Mouse (Mus musculus) heart, embryonic 16.5 days (tissue): ENCODE measurements around the gene 1700034J05Rik. TPM values are rescaled to one million over a fixed set of nuclear protein-coding genes. Genes with fewer than 3 reads are reported as not detected.
A peak's percentile ranks its signal among the peaks of the same experiment; 100 is the strongest.

ENCODE experiments used
- ATAC-seq: fragments of 200-750 bp; cut with Nextera tagmentation; replicated peaks from 2 replicates; pipeline ENCODE4 v1.8.0; 2017; ENCODE audit warnings: moderate number of reproducible peaks; ENCODE audit not compliant: insufficient read depth, low FRiP score; ENCODE audit errors: extremely low read depth
- H3K27ac ChIP-seq: fragments of 300-500 bp; sonication (generic); 2 replicates; pipeline ENCODE4 v1.5.1; 2014; ENCODE audit warnings: mild to moderate bottlenecking, low read length, control low read depth, moderate library complexity
- H3K27me3 ChIP-seq: fragments of 300-500 bp; sonication (generic); 2 replicates; pipeline ENCODE4 v1.6.1; 2014; ENCODE audit warnings: low read length, mixed read lengths; ENCODE audit not compliant: control insufficient read depth, insufficient read depth
- H3K36me3 ChIP-seq: fragments of 300-500 bp; sonication (generic); 2 replicates; pipeline ENCODE4 v1.6.1; 2014; ENCODE audit not compliant: control insufficient read depth, insufficient read depth
- H3K4me1 ChIP-seq: fragments of 300-500 bp; sonication (generic); 2 replicates; pipeline ENCODE4 v1.6.1; 2014; ENCODE audit warnings: low read length, mixed read lengths; ENCODE audit not compliant: control insufficient read depth, insufficient read depth
- H3K4me2 ChIP-seq: fragments of 300-500 bp; sonication (generic); 2 replicates; pipeline ENCODE4 v1.6.1; 2014; ENCODE audit warnings: low read depth, mild to moderate bottlenecking, control low read depth, low read length
- H3K4me3 ChIP-seq: fragments of 300-500 bp; sonication (generic); 2 replicates; pipeline ENCODE4 v1.5.1; 2014; ENCODE audit warnings: mild to moderate bottlenecking, control low read depth, low read length
- H3K9ac ChIP-seq: fragments of 300-500 bp; sonication (generic); 2 replicates; pipeline ENCODE4 v1.6.1; 2014; ENCODE audit warnings: low read length, control low read depth
- H3K9me3 ChIP-seq: fragments of 300-500 bp; sonication (generic); replicated peaks from 2 replicates; pipeline ENCODE4 v1.6.1; 2016; ENCODE audit warnings: low read length; ENCODE audit not compliant: control insufficient read depth
- WGBS: fragments of 180-500 bp; shearing (Covaris S2); extraction: QIAGEN DNeasy Blood & Tissue Kit; methylation state at CpG from one replicate; pipeline ENCODE4 v1.1.7; 2014; 5-methylcytosine and 5-hydroxymethylcytosine counted together
- polyA plus RNA-seq: library from polyadenylated mRNA; unstranded; fragments of >200 nt; fragmentation: Nextera tagmentation; extraction: Ambion mirVana; gene quantifications from 2 replicates; pipeline ENCODE4 v1.2.1, GENCODE M21; 2015

1700034J05Rik gene
- polyA plus RNA-seq, 1 experiment from 2014 or later = 0.12 TPM

- Histone ChIP-seq H3K36me3 (0 out of 2 replicates have a peak, but pooled peaks cover 2% of the 10 kb centered on the region), H3K9me3 (no peaks in the 10 kb centered on the region), H3K27me3 (no peaks in the 10 kb centered on the region), H3K4me2 (no peak overlapping the region), H3K4me1 (peaks cover 34% of the 10 kb centered on the region), H3K27ac (no peak overlapping the region), H3K4me3 (no peak overlapping the region), H3K9ac (no peak overlapping the region)
- 79% methylated on average over 1 of the region's 1 CpGs for WGBS
- ATAC-seq = no peak
Observed at GRCm38 (mm10) chr6:146981249-146981835, 27.1 kb upstream of the 1700034J05Rik start.

GRCm38 (mm10) chr6:146979953-146980352 is 25.7 kb upstream of the 1700034J05Rik start:
- no peak overlapping the region for H3K4me2 ChIP-seq

GRCm38 (mm10) chr6:146979115-146979744 is 25.0 kb upstream of the 1700034J05Rik start:
- Histone ChIP-seq H3K36me3 (0 out of 2 replicates have a peak, but pooled peaks cover 2% of the 10 kb centered on the region), H3K27ac (peak overlapping the region; percentile 88), H3K4me1 (peaks cover 31% of the 10 kb centered on the region), H3K27me3 (no peaks in the 10 kb centered on the region), H3K9ac (peak overlapping the region; percentile 5; the same call in 1 of the 2 replicates), H3K4me3 (no peak overlapping the region), H3K4me2 (peak overlapping the region; percentile 17; the same call in 1 of the 2 replicates), H3K9me3 (no peaks in the 10 kb centered on the region)
- 63% methylated on average over 1 of the region's 1 CpGs for WGBS
- ATAC-seq = no peak; the same call in 1 of the 2 replicates

More at GRCm38 (mm10) chr6:146979953-146980352, 25.7 kb upstream of the 1700034J05Rik start:
- WGBS = 20% methylated on average over 3 of the region's 3 CpGs
- peak; percentile 83 for ATAC-seq
- H3K4me3 ChIP-seq = no peak overlapping the region
- H3K36me3 ChIP-seq = 0 out of 2 replicates have a peak, but pooled peaks cover 2% of the 10 kb centered on the region
- no peaks in the 10 kb centered on the region for H3K27me3 ChIP-seq
- peaks cover 35% of the 10 kb centered on the region for H3K4me1 ChIP-seq
- H3K27ac ChIP-seq = peak overlapping the region; percentile 88
- H3K9me3 ChIP-seq = no peaks in the 10 kb centered on the region
- no peak overlapping the region; the same call in 1 of the 2 replicates for H3K9ac ChIP-seq

- Histone ChIP-seq H3K27me3 (no peaks in the 10 kb centered on the region), H3K36me3 (0 out of 2 replicates have a peak, but pooled peaks cover 2% of the 10 kb centered on the region), H3K9me3 (no peaks in the 10 kb centered on the region), H3K4me2 (no peak overlapping the region), H3K4me3 (no peak overlapping the region), H3K9ac (no peak overlapping the region), H3K27ac (peak overlapping the region; percentile 88; the same call in 1 of the 2 replicates), H3K4me1 (peaks cover 31% of the 10 kb centered on the region)
- WGBS = 50% methylated on average over 5 of the region's 5 CpGs
- no peak for ATAC-seq
Observed at GRCm38 (mm10) chr6:146978691-146979114, 24.5 kb upstream of the 1700034J05Rik start.

GRCm38 (mm10) chr6:146976446-146976845 is 22.2 kb upstream of the 1700034J05Rik start:
- Histone ChIP-seq H3K9me3 (no peaks in the 10 kb centered on the region), H3K36me3 (0 out of 2 replicates have a peak, but pooled peaks cover 2% of the 10 kb centered on the region), H3K9ac (no peak overlapping the region), H3K27ac (peak overlapping the region; percentile 21; the same call in 1 of the 2 replicates), H3K4me2 (no peak overlapping the region), H3K27me3 (no peaks in the 10 kb centered on the region), H3K4me3 (no peak overlapping the region), H3K4me1 (peaks cover 38% of the 10 kb centered on the region)
- 58% methylated on average over 8 of the region's 8 CpGs for WGBS
- no peak for ATAC-seq

GRCm38 (mm10) chr6:146973830-146974229 is 19.6 kb upstream of the 1700034J05Rik start:
- Histone ChIP-seq H3K27ac (no peak overlapping the region), H3K4me1 (peaks cover 21% of the 10 kb centered on the region), H3K27me3 (no peaks in the 10 kb centered on the region), H3K9ac (no peak overlapping the region), H3K4me3 (no peak overlapping the region), H3K4me2 (no peak overlapping the region), H3K36me3 (0 out of 2 replicates have a peak, but pooled peaks cover 2% of the 10 kb centered on the region), H3K9me3 (no peaks in the 10 kb centered on the region)
- no peak for ATAC-seq

GRCm38 (mm10) chr6:146973406-146973805 is 19.2 kb upstream of the 1700034J05Rik start:
- H3K27ac ChIP-seq = no peak overlapping the region
- whole genome bisulfite sequencing = 64% methylated on average over 2 of the region's 2 CpGs
- no peak for ATAC-seq

GRCm38 (mm10) chr6:146972740-146973139 is 18.5 kb upstream of the 1700034J05Rik start:
- no peak overlapping the region for H3K9ac ChIP-seq
- H3K27ac ChIP-seq = no peak overlapping the region
- WGBS = 43% methylated on average over 1 of the region's 1 CpGs
- H3K27me3 ChIP-seq = no peaks in the 10 kb centered on the region
- H3K9me3 ChIP-seq = no peaks in the 10 kb centered on the region
- no peaks in the 10 kb centered on the region for H3K36me3 ChIP-seq
- no peak for ATAC-seq
- H3K4me1 ChIP-seq = peaks cover 17% of the 10 kb centered on the region
- H3K4me3 ChIP-seq = no peak overlapping the region
- no peak overlapping the region for H3K4me2 ChIP-seq

More at GRCm38 (mm10) chr6:146973406-146973805, 19.2 kb upstream of the 1700034J05Rik start:
- Histone ChIP-seq H3K4me3 (no peak overlapping the region), H3K4me1 (peaks cover 17% of the 10 kb centered on the region), H3K27me3 (no peaks in the 10 kb centered on the region), H3K9me3 (no peaks in the 10 kb centered on the region), H3K9ac (no peak overlapping the region), H3K36me3 (0 out of 2 replicates have a peak, but pooled peaks cover 2% of the 10 kb centered on the region), H3K4me2 (no peak overlapping the region)

- no peaks in the 10 kb centered on the region for H3K9me3 ChIP-seq
- no peak overlapping the region for H3K4me2 ChIP-seq
- H3K9ac ChIP-seq = no peak overlapping the region
- H3K27me3 ChIP-seq = no peaks in the 10 kb centered on the region
- no peaks in the 10 kb centered on the region for H3K36me3 ChIP-seq
- no peak for ATAC-seq
- no peak overlapping the region for H3K4me3 ChIP-seq
- WGBS = 66% methylated on average over 6 of the region's 6 CpGs
- H3K27ac ChIP-seq = no peak overlapping the region
- peaks cover 17% of the 10 kb centered on the region for H3K4me1 ChIP-seq
Observed at GRCm38 (mm10) chr6:146972009-146972408, 17.8 kb upstream of the 1700034J05Rik start.
